In the genomic region with DNA sequence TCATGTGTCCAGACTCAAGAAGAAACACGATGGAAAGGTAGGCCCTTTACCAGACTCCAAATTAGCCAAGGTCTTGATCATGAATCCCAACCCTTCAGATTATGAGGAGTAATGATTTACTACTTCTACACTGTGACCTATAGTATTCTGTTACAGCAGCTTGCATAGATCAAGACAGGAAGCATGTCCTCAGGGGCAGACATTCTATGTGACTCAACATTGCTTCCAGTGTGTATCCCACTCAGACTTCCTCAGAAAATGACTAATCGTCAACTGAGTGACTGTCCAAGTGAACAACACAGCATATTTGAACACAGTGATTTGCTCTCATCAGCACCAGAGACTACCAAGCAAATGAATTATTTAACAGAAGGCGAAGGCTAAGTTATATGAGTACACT, we compare ENCODE assay signal across 24 mouse cellular contexts.
"Had no signal": no experiment of that assay in that cellular context is flagged by ENCODE, and none has a peak within 500 bp of the region (broad histone marks: within the 10 kb centered on the region; RNA-seq: fewer than 3 reads in every experiment).

No protein-coding gene starts in this region.

- DNase-seq: gastrocnemius, postnatal 14 days; gastrocnemius, postnatal 36 days; heart, adult 11 months; heart, adult 2 months; heart, postnatal 14 days; heart, postnatal 36 days; kidney, adult 11 months; kidney, adult 8-10 months; kidney, postnatal 10 days; kidney, postnatal 25 days; layer of hippocampus, adult 9-11 months; layer of hippocampus, postnatal 36 days; left cerebral cortex, postnatal 4 days had no signal

- H3K9me3 ChIP-seq: heart, embryonic 13.5 days; heart, embryonic 15.5 days; hindbrain, embryonic 13.5 days; hindbrain, embryonic 15.5 days; limb, embryonic 13.5 days; limb, embryonic 15.5 days; liver, embryonic 12.5 days had no signal

- H3K27me3 ChIP-seq: heart, embryonic 13.5 days; heart, embryonic 15.5 days; hindbrain, embryonic 13.5 days; hindbrain, embryonic 15.5 days; liver, embryonic 12.5 days had no signal

- H3K4me3 ChIP-seq: heart, adult 2 months; heart, embryonic 13.5 days; heart, embryonic 15.5 days; hindbrain, embryonic 13.5 days; hindbrain, embryonic 15.5 days; limb, embryonic 13.5 days; limb, embryonic 15.5 days; liver, embryonic 12.5 days had no signal

- H3K9ac ChIP-seq: heart, embryonic 13.5 days; heart, embryonic 15.5 days; hindbrain, embryonic 13.5 days; hindbrain, embryonic 15.5 days; limb, embryonic 13.5 days; limb, embryonic 15.5 days; liver, embryonic 12.5 days; liver, embryonic 14.5 days had no signal

- ATAC-seq: hindbrain, postnatal 0 days; intestine, embryonic 16.5 days; liver, embryonic 12.5 days had no signal

- H3K4me1 ChIP-seq: heart, embryonic 15.5 days; hindbrain, embryonic 13.5 days; hindbrain, embryonic 15.5 days; limb, embryonic 13.5 days; limb, embryonic 15.5 days; liver, embryonic 12.5 days had no signal

- H3K36me3 ChIP-seq: heart, embryonic 13.5 days; heart, embryonic 15.5 days; hindbrain, embryonic 13.5 days; hindbrain, embryonic 15.5 days; limb, embryonic 13.5 days; limb, embryonic 15.5 days; liver, embryonic 12.5 days had no signal

- H3K27ac ChIP-seq: heart, adult 2 months; heart, embryonic 13.5 days; heart, embryonic 15.5 days; hindbrain, embryonic 13.5 days; hindbrain, embryonic 15.5 days; hindbrain, postnatal 0 days; limb, embryonic 13.5 days; limb, embryonic 15.5 days; liver, embryonic 12.5 days; liver, embryonic 14.5 days had no signal

- H3K4me2 ChIP-seq: heart, embryonic 11.5 days; heart, embryonic 13.5 days; heart, embryonic 15.5 days; hindbrain, embryonic 13.5 days; hindbrain, embryonic 15.5 days; limb, embryonic 13.5 days; limb, embryonic 15.5 days; liver, embryonic 12.5 days had no signal
